Mouse (Mus musculus) forebrain, embryonic 10.5 days (tissue): Measurements from ENCODE around the gene Txndc9. TPM values are rescaled to one million over a fixed set of nuclear protein-coding genes. Genes with fewer than 3 reads are reported as not detected.
"Not testable (repeated sequence)": the region's sequence is repeated elsewhere in the genome, so short reads cannot be mapped to it uniquely, and the experiment has no call there.

Experiments
- DNase-seq: peaks from one replicate; pipeline ENCODE4 v3.0.0-alpha.2; 2017; ENCODE audit warnings: low spot score; ENCODE audit errors: extremely low spot score
- H3K27ac ChIP-seq: fragments of 300-500 bp; sonication (generic); 2 replicates; pipeline ENCODE4 v1.5.1; 2016; ENCODE audit warnings: mild to moderate bottlenecking
- H3K27me3 ChIP-seq: fragments of 300-500 bp; sonication (generic); 2 replicates; pipeline ENCODE4 v1.6.1; 2016; ENCODE audit warnings: mild to moderate bottlenecking; ENCODE audit not compliant: poor library complexity, severe bottlenecking
- H3K36me3 ChIP-seq: fragments of 300-500 bp; sonication (generic); replicated peaks from 2 replicates; pipeline ENCODE4 v1.6.1; 2016; ENCODE audit warnings: mild to moderate bottlenecking, moderate library complexity
- H3K4me1 ChIP-seq: fragments of 300-500 bp; sonication (generic); 2 replicates; pipeline ENCODE4 v1.6.1; 2016
- H3K4me3 ChIP-seq: fragments of 300-500 bp; sonication (generic); 2 replicates; pipeline ENCODE4 v1.5.1; 2016; ENCODE audit warnings: mild to moderate bottlenecking, moderate library complexity
- H3K9me3 ChIP-seq: fragments of 300-500 bp; sonication (generic); 2 replicates; pipeline ENCODE4 v1.6.1; 2016; ENCODE audit warnings: mild to moderate bottlenecking, moderate library complexity
- WGBS: fragments of 180-500 bp; shearing (Covaris S2); methylation state at CpG from one replicate; pipeline ENCODE4 v1.1.7; 2016; 5-methylcytosine and 5-hydroxymethylcytosine counted together
- polyA plus RNA-seq: library from polyadenylated mRNA; unstranded; fragments of >200 nt; fragmentation: Nextera tagmentation; extraction: Ambion mirVana; gene quantifications from 2 replicates; pipeline ENCODE4 v1.2.1, GENCODE M21; 2016

The Txndc9 gene
- polyA plus RNA-seq, 1 experiment from 2014 or later: 140 TPM

DNA sequence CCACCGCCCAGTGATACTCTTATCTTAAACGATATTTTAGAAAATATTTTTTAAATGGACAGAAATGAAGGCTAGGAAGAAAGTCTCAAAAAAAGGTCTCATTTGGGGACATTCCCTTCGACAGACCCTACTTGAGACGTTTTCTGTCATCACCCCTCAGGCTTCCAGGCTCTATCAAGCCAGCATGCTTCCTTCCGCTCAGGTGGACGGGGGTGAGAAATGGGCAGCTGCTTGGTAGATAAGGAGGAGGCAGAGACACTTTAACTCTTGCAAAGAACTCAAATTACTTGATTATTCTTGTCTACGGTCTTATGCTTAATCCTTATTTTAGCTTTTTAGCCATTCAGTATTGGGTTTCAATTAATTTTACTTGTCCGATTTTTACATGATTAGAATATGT, 3.2 kb upstream of the Txndc9 start:
- H3K4me3 ChIP-seq: no peak overlapping the region
- H3K27me3 ChIP-seq: no peaks in the 10 kb centered on the region
- H3K27ac ChIP-seq: no peak overlapping the region
- DNase-seq: no peak
- WGBS: 94% methylated on average over 8 of the region's 8 CpGs
- H3K36me3 ChIP-seq: peaks cover 6% of the 10 kb centered on the region; the same call in 1 of the 2 replicates
- peaks cover 18% of the 10 kb centered on the region for H3K4me1 ChIP-seq
- H3K9me3 ChIP-seq: no peaks in the 10 kb centered on the region

GRCm38 (mm10) chr1:37999552-37999951, 1.9 kb upstream of the Txndc9 start:
- Histone ChIP-seq H3K27ac (no peak overlapping the region), H3K4me3 (peak overlapping the region; percentile 96)
- 86% methylated on average over 3 of the region's 3 CpGs for WGBS

GRCm38 (mm10) chr1:37998371-37999199, 892 bp upstream of the Txndc9 start:
- Histone ChIP-seq H3K9me3 (no peaks in the 10 kb centered on the region), H3K4me1 (peaks cover 18% of the 10 kb centered on the region), H3K27me3 (no peaks in the 10 kb centered on the region), H3K27ac (peak overlapping the region; percentile 96), H3K36me3 (peaks cover 26% of the 10 kb centered on the region), H3K4me3 (peak overlapping the region; percentile 96)
- WGBS: 6% methylated on average over 47 of the region's 47 CpGs
- no peak for DNase-seq

More at GRCm38 (mm10) chr1:37999552-37999951, 1.9 kb upstream of the Txndc9 start:
- Histone ChIP-seq H3K27me3 (no peaks in the 10 kb centered on the region), H3K9me3 (no peaks in the 10 kb centered on the region), H3K36me3 (peaks cover 16% of the 10 kb centered on the region), H3K4me1 (peaks cover 18% of the 10 kb centered on the region)
- no peak for DNase-seq

- Histone ChIP-seq H3K4me3 (peak overlapping the region; percentile 96), H3K36me3 (peaks cover 41% of the 10 kb centered on the region), H3K27ac (peak overlapping the region; percentile 96), H3K27me3 (no peaks in the 10 kb centered on the region), H3K4me1 (peaks cover 18% of the 10 kb centered on the region), H3K9me3 (no peaks in the 10 kb centered on the region)
- WGBS: under 1% methylated on average over 42 of the region's 42 CpGs
- peak; percentile 97 for DNase-seq
Measured at GRCm38 (mm10) chr1:37996877-37997484, 712 bp downstream of the Txndc9 start.

DNA sequence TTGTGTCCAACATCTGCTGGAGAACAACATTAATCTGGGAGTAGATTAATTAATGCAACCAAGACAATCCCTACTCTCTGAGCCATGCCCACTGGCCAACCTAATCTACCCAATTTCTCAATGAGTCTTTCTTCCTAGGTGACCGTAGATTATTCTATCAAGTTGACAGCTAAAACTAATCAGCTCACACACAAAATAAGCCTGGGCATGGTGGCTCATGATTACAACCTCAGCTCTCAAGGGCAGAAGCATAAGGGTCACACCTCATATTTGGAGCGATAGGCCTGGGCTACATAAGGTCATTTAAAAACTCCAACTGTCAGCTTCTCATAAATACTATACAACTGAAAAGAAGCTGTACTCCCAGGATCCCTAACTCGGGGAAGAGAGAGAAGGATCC, 1.5 kb downstream of the Txndc9 start:
- peak overlapping the region; percentile 96 for H3K4me3 ChIP-seq
- H3K36me3 ChIP-seq: peaks cover 47% of the 10 kb centered on the region
- WGBS: 51% methylated on average over 3 of the region's 3 CpGs
- no peaks in the 10 kb centered on the region for H3K9me3 ChIP-seq
- H3K27me3 ChIP-seq: no peaks in the 10 kb centered on the region
- no peak for DNase-seq
- H3K27ac ChIP-seq: peak overlapping the region; percentile 96
- peaks cover 18% of the 10 kb centered on the region for H3K4me1 ChIP-seq

GRCm38 (mm10) chr1:37987856-37988255, 9.8 kb downstream of the Txndc9 start:
- Histone ChIP-seq H3K27ac (no peak overlapping the region), H3K4me3 (no peak overlapping the region), H3K27me3 (no peaks in the 10 kb centered on the region), H3K4me1 (0 out of 2 replicates have a peak, but pooled peaks cover 3% of the 10 kb centered on the region), H3K9me3 (no peaks in the 10 kb centered on the region), H3K36me3 (peaks cover 87% of the 10 kb centered on the region)
- no peak for DNase-seq
- WGBS: 92% methylated on average over 5 of the region's 5 CpGs

GRCm38 (mm10) chr1:37985764-37986323, 11.8 kb downstream of the Txndc9 start:
- H3K27ac ChIP-seq: no peak overlapping the region
- no peak overlapping the region for H3K4me3 ChIP-seq
- peaks cover 67% of the 10 kb centered on the region for H3K36me3 ChIP-seq
- WGBS: 84% methylated on average over 9 of the region's 9 CpGs
- DNase-seq: peak; percentile 22
- H3K4me1 ChIP-seq: 0 out of 2 replicates have a peak, but pooled peaks cover 3% of the 10 kb centered on the region
- H3K9me3 ChIP-seq: no peaks in the 10 kb centered on the region
- no peaks in the 10 kb centered on the region for H3K27me3 ChIP-seq

GRCm38 (mm10) chr1:37984326-37984725, 13.4 kb downstream of the Txndc9 start:
- H3K4me1 ChIP-seq: 0 out of 2 replicates have a peak, but pooled peaks cover 3% of the 10 kb centered on the region
- peaks cover 52% of the 10 kb centered on the region for H3K36me3 ChIP-seq
- whole genome bisulfite sequencing: 96% methylated on average over 1 of the region's 1 CpGs

DNA sequence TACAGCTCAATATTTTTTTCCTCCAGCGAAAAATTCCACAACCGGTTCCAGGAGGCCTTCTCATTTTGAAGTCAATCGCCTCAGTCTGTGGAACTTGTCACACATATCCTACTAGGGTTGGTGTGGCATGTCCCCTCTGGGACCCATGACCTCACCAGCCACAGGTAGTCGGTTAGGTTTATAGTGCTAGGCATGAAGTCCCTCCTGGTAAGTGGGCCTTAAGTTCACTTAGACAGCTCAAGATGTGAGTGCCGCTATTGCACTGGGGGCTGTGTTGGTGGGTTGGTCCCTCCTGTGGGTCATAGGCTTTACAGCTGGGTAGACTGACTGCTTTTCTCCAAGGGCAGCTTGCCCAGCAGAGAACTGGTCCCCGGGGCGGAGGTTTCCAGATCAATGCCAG, 20.4 kb downstream of the Txndc9 start:
- no peak for DNase-seq
- H3K36me3 ChIP-seq: no peaks in the 10 kb centered on the region
- 95% methylated on average over 7 of the region's 7 CpGs for WGBS
- no peaks in the 10 kb centered on the region for H3K27me3 ChIP-seq
- no peaks in the 10 kb centered on the region for H3K9me3 ChIP-seq
- no peak overlapping the region for H3K4me3 ChIP-seq
- H3K27ac ChIP-seq: no peak overlapping the region
- H3K4me1 ChIP-seq: no peaks in the 10 kb centered on the region

More at GRCm38 (mm10) chr1:37984326-37984725, 13.4 kb downstream of the Txndc9 start:
- H3K9me3 ChIP-seq: no peaks in the 10 kb centered on the region
- DNase-seq: no peak
- H3K27ac ChIP-seq: no peak overlapping the region
- H3K27me3 ChIP-seq: no peaks in the 10 kb centered on the region
- no peak overlapping the region for H3K4me3 ChIP-seq

DNA sequence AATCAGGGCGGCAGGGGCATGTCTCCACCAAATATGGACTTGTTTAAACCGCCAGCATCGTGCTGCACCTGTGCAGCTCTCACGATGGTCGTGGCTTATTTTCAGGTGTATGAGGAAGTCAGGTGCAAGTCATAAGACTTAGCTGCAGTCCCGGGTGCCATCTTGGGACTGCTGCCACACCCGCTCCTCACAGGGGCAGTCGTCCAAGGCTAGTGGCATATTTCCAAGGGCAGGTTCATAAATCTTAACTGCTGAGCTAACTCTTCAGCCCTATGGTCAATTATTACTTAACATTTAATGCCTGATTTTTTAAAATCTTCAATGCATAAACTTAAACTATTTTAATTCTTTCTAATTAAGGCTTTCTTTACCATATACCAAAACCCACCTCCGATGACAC, 21.0 kb downstream of the Txndc9 start:
- H3K4me1 ChIP-seq, H3K27me3 ChIP-seq, H3K27ac ChIP-seq, H3K4me3 ChIP-seq, H3K9me3 ChIP-seq, DNase-seq, H3K36me3 ChIP-seq: not testable (repeated sequence)
- WGBS: 81% methylated on average over 9 of the region's 9 CpGs

- H3K4me1 ChIP-seq: 0 out of 2 replicates have a peak, but pooled peaks cover 6% of the 10 kb centered on the region
- H3K36me3 ChIP-seq: no peaks in the 10 kb centered on the region
- 71% methylated on average over 4 of the region's 4 CpGs for WGBS
- H3K4me3 ChIP-seq: no peak overlapping the region
- no peak for DNase-seq
- H3K27me3 ChIP-seq: no peaks in the 10 kb centered on the region
- no peaks in the 10 kb centered on the region for H3K9me3 ChIP-seq
- H3K27ac ChIP-seq: no peak overlapping the region
Measured at GRCm38 (mm10) chr1:37971520-37971919, 26.2 kb downstream of the Txndc9 start.

DNA sequence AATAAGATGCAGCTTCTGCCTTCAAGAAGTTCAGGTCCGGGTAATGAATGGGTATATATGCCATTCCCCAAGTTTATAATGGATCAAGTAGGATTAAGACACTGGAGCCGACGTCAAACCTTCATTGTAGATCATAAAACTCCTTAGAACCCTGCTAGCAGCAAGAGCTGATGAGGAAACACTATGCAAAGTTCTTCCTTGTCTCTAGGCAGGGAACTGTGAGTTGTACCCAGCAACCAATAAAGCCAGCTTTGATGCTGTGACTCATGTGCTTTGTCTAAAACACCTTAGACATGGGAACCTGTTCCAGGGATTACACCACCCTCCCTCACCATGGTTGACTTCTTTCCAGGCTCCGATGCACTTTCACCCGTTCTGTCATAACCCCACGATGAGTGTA, 28.9 kb downstream of the Txndc9 start:
- no peaks in the 10 kb centered on the region for H3K36me3 ChIP-seq
- no peaks in the 10 kb centered on the region for H3K9me3 ChIP-seq
- H3K4me1 ChIP-seq: 0 out of 2 replicates have a peak, but pooled peaks cover 6% of the 10 kb centered on the region
- WGBS: 87% methylated on average over 6 of the region's 6 CpGs
- DNase-seq: no peak
- no peak overlapping the region for H3K4me3 ChIP-seq
- H3K27me3 ChIP-seq: no peaks in the 10 kb centered on the region
- no peak overlapping the region for H3K27ac ChIP-seq

DNA sequence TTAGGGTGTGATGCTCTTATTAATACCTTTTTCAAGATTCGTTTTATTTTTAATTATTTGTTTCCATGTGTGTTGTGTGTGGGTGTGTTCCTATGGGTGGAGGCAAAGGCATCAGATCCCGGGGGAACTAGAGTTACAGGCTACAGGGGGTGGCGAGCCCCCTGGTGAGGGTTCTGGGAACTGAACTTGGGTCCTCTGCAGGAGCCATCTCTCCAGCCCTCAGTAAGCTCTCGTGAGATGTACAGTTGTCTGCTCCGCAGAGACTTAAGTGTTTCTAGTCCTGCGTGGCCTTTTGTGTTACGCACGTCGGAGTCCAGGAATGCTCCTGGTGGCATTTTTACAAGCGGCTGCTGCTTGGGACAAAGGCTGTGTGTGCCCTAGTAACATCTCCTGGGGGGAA, 32.1 kb downstream of the Txndc9 start:
- no peak overlapping the region for H3K27ac ChIP-seq
- 76% methylated on average over 10 of the region's 10 CpGs for WGBS
- no peak for DNase-seq
- no peaks in the 10 kb centered on the region; the same call in 1 of the 2 replicates for H3K9me3 ChIP-seq
- H3K27me3 ChIP-seq: no peaks in the 10 kb centered on the region
- no peaks in the 10 kb centered on the region for H3K36me3 ChIP-seq
- H3K4me1 ChIP-seq: no peaks in the 10 kb centered on the region
- no peak overlapping the region for H3K4me3 ChIP-seq
